Mouse (Mus musculus): Measurements from ENCODE around the gene Spata13. TPM values are rescaled to one million over a fixed set of nuclear protein-coding genes. Genes with fewer than 3 reads are reported as not detected.
A peak's percentile ranks its signal among the peaks of the same experiment; 100 is the strongest.

The Spata13 gene
- polyA plus RNA-seq, 1 experiment from 2014 or later, result 14.0 TPM

GRCm38 (mm10) chr14:60675697-60676096, 41.9 kb downstream of the Spata13 start:
- Histone ChIP-seq H3K27ac (ENCODE audit: low read depth) (no peak overlapping the region), H3K36me3 (replicated peaks; ENCODE audit: insufficient read depth, low read length) (no peaks in the 10 kb centered on the region), H3K4me2 (ENCODE audit: low read depth, low read length) (no peak overlapping the region), H3K4me1 (ENCODE audit: insufficient read depth) (peaks cover 12% of the 10 kb centered on the region), H3K27me3 (ENCODE audit: insufficient read depth, low read length) (no peaks in the 10 kb centered on the region), H3K4me3 (ENCODE audit: low read depth, low read length) (no peak overlapping the region), H3K9me3 (ENCODE audit: low read length) (no peaks in the 10 kb centered on the region), H3K9ac (replicated peaks) (no peak overlapping the region)
- no peak for DNase-seq
- WGBS (ENCODE audit: insufficient replicate concordance), result 85% methylated on average over 4 of the region's 4 CpGs
- no peak for TF ChIP-seq EP300 (IDR thresholded peaks at IDR 0.05; ENCODE audit: low read depth)
- TF ChIP-seq CTCF (IDR thresholded peaks at IDR 0.05; ENCODE audit: low read depth), result no peak
- no peak for ATAC-seq

- Histone ChIP-seq H3K4me2 (ENCODE audit: low read depth, low read length) (no peak overlapping the region), H3K27me3 (ENCODE audit: insufficient read depth, low read length) (no peaks in the 10 kb centered on the region), H3K4me3 (ENCODE audit: low read depth, low read length) (no peak overlapping the region), H3K36me3 (replicated peaks; ENCODE audit: insufficient read depth, low read length) (no peaks in the 10 kb centered on the region), H3K9ac (replicated peaks) (no peak overlapping the region), H3K9me3 (ENCODE audit: low read length) (no peaks in the 10 kb centered on the region), H3K27ac (ENCODE audit: low read depth) (no peak overlapping the region), H3K4me1 (ENCODE audit: insufficient read depth) (peaks cover 3% of the 10 kb centered on the region)
- TF ChIP-seq EP300 (IDR thresholded peaks at IDR 0.05; ENCODE audit: low read depth), result no peak
- TF ChIP-seq CTCF (IDR thresholded peaks at IDR 0.05; ENCODE audit: low read depth), result no peak
- ATAC-seq (no peak), DNase-seq (no peak)
- 81% methylated on average over 2 of the region's 2 CpGs for WGBS (ENCODE audit: insufficient replicate concordance)
Measured at GRCm38 (mm10) chr14:60676625-60677314, 43.0 kb downstream of the Spata13 start.

- no peak overlapping the region; the same call in 1 of the 2 replicates for H3K27ac ChIP-seq (ENCODE audit: low read depth)
- H3K4me3 ChIP-seq (ENCODE audit: low read depth, low read length), result no peak overlapping the region
- WGBS (ENCODE audit: insufficient replicate concordance), result 48% methylated on average over 12 of the region's 12 CpGs
- H3K27me3 ChIP-seq (ENCODE audit: insufficient read depth, low read length), result no peaks in the 10 kb centered on the region
- no peaks in the 10 kb centered on the region for H3K9me3 ChIP-seq (ENCODE audit: low read length)
- DNase-seq (no peak), ATAC-seq (peak; percentile 25)
- no peak overlapping the region for H3K9ac ChIP-seq (replicated peaks)
- no peak overlapping the region for H3K4me2 ChIP-seq (ENCODE audit: low read depth, low read length)
- H3K4me1 ChIP-seq (ENCODE audit: insufficient read depth), result peaks cover 23% of the 10 kb centered on the region
- no peaks in the 10 kb centered on the region for H3K36me3 ChIP-seq (replicated peaks; ENCODE audit: insufficient read depth, low read length)
- TF ChIP-seq EP300 (IDR thresholded peaks at IDR 0.05; ENCODE audit: low read depth) (no peak), CTCF (IDR thresholded peaks at IDR 0.05; ENCODE audit: low read depth) (no peak)
Measured at GRCm38 (mm10) chr14:60682361-60683023, 48.7 kb downstream of the Spata13 start.

GRCm38 (mm10) chr14:60683989-60684388, 50.2 kb downstream of the Spata13 start:
- WGBS (ENCODE audit: insufficient replicate concordance), result 68% methylated on average over 10 of the region's 10 CpGs
- no peak overlapping the region for H3K4me2 ChIP-seq (ENCODE audit: low read depth, low read length)
- H3K9me3 ChIP-seq (ENCODE audit: low read length), result no peaks in the 10 kb centered on the region
- no peak for ATAC-seq
- TF ChIP-seq EP300 (IDR thresholded peaks at IDR 0.05; ENCODE audit: low read depth) (no peak), CTCF (IDR thresholded peaks at IDR 0.05; ENCODE audit: low read depth) (no peak)
- H3K36me3 ChIP-seq (replicated peaks; ENCODE audit: insufficient read depth, low read length), result no peaks in the 10 kb centered on the region
- DNase-seq, result no peak
- no peak overlapping the region for H3K9ac ChIP-seq (replicated peaks)
- H3K4me3 ChIP-seq (ENCODE audit: low read depth, low read length), result no peak overlapping the region
- H3K4me1 ChIP-seq (ENCODE audit: insufficient read depth), result peaks cover 23% of the 10 kb centered on the region
- H3K27me3 ChIP-seq (ENCODE audit: insufficient read depth, low read length), result no peaks in the 10 kb centered on the region
- H3K27ac ChIP-seq (ENCODE audit: low read depth), result no peak overlapping the region

GRCm38 (mm10) chr14:60686733-60687132, 52.9 kb downstream of the Spata13 start:
- Histone ChIP-seq H3K36me3 (replicated peaks; ENCODE audit: insufficient read depth, low read length) (peaks cover 2% of the 10 kb centered on the region), H3K4me3 (ENCODE audit: low read depth, low read length) (no peak overlapping the region), H3K27me3 (ENCODE audit: insufficient read depth, low read length) (no peaks in the 10 kb centered on the region), H3K4me1 (ENCODE audit: insufficient read depth) (peaks cover 23% of the 10 kb centered on the region), H3K9ac (replicated peaks) (no peak overlapping the region), H3K4me2 (ENCODE audit: low read depth, low read length) (no peak overlapping the region), H3K27ac (ENCODE audit: low read depth) (no peak overlapping the region; the same call in 1 of the 2 replicates), H3K9me3 (ENCODE audit: low read length) (no peaks in the 10 kb centered on the region)
- no peak for TF ChIP-seq CTCF (IDR thresholded peaks at IDR 0.05; ENCODE audit: low read depth)
- TF ChIP-seq EP300 (IDR thresholded peaks at IDR 0.05; ENCODE audit: low read depth), result no peak
- ATAC-seq, result no peak
- WGBS (ENCODE audit: insufficient replicate concordance), result 81% methylated on average over 11 of the region's 11 CpGs
- no peak for DNase-seq

- Histone ChIP-seq H3K4me1 (ENCODE audit: insufficient read depth) (peaks cover 18% of the 10 kb centered on the region), H3K9me3 (ENCODE audit: low read length) (no peaks in the 10 kb centered on the region), H3K9ac (replicated peaks) (no peak overlapping the region), H3K4me2 (ENCODE audit: low read depth, low read length) (no peak overlapping the region), H3K4me3 (ENCODE audit: low read depth, low read length) (no peak overlapping the region), H3K27ac (ENCODE audit: low read depth) (peak overlapping the region; percentile 16; the same call in 1 of the 2 replicates), H3K36me3 (replicated peaks; ENCODE audit: insufficient read depth, low read length) (peaks cover 7% of the 10 kb centered on the region), H3K27me3 (ENCODE audit: insufficient read depth, low read length) (no peaks in the 10 kb centered on the region)
- no peak for ATAC-seq
- TF ChIP-seq CTCF (IDR thresholded peaks at IDR 0.05; ENCODE audit: low read depth) (no peak), EP300 (IDR thresholded peaks at IDR 0.05; ENCODE audit: low read depth) (no peak)
- 67% methylated on average over 7 of the region's 7 CpGs for WGBS (ENCODE audit: insufficient replicate concordance)
- DNase-seq, result no peak
Measured at GRCm38 (mm10) chr14:60687241-60687640, 53.4 kb downstream of the Spata13 start.
